In genomic region chr5:96890367-96890766, GRCm38 (mm10) we compare ENCODE assay signal across 16 mouse cellular contexts.
DNase-seq lines count a peak whose midpoint lies in the region; ATAC-seq and TF ChIP-seq lines count a peak whose summit lies in the region.
"Had no signal": no experiment of that assay in that cellular context is flagged by ENCODE, and none has a peak within 500 bp of the region (broad histone marks: within the 10 kb centered on the region; RNA-seq: fewer than 3 reads in every experiment).

No protein-coding gene starts in this region.

- ATAC-seq in hindbrain, embryonic 13.5 days (ENCODE audit: low FRiP score), result peak; percentile 61; the same call in 1 of the 2 replicates
- no peak for ATAC-seq in hindbrain, embryonic 11.5 days (ENCODE audit: low FRiP score)
- ATAC-seq in hindbrain, embryonic 16.5 days, result peak; percentile 98
- ATAC-seq: CD4-positive, CD25-positive, alpha-beta regulatory T cell, adult 4 months had no signal

- TF ChIP-seq POLR2A in brain, embryonic 14.5 days (IDR thresholded peaks at IDR 0.05; ENCODE audit: borderline replicate concordance, extremely low read depth, insufficient read depth, insufficient read length, poor library complexity, severe bottlenecking), result no peak

- no peaks in the 10 kb centered on the region for H3K9me3 ChIP-seq in hindbrain, embryonic 13.5 days
- no peaks in the 10 kb centered on the region for H3K9me3 ChIP-seq in hindbrain, embryonic 11.5 days (ENCODE audit: control insufficient read depth, low read length)
- no peaks in the 10 kb centered on the region for H3K9me3 ChIP-seq in hindbrain, embryonic 16.5 days (ENCODE audit: control insufficient read depth, low read length)
- H3K9me3 ChIP-seq: embryonic facial prominence, embryonic 15.5 days; heart, embryonic 10.5 days; limb, embryonic 10.5 days had no signal

- H3K9ac ChIP-seq in hindbrain, embryonic 13.5 days, result no peak overlapping the region
- H3K9ac ChIP-seq in hindbrain, embryonic 11.5 days (ENCODE audit: low read depth, low read length), result no peak overlapping the region
- H3K9ac ChIP-seq in hindbrain, embryonic 16.5 days (ENCODE audit: low read depth, low read length), result no peak overlapping the region
- H3K9ac ChIP-seq: embryonic facial prominence, embryonic 15.5 days; liver, embryonic 14.5 days had no signal

- 76% methylated on average over 5 of the region's 5 CpGs for WGBS in hindbrain, embryonic 13.5 days
- 83% methylated on average over 5 of the region's 5 CpGs for WGBS in hindbrain, embryonic 11.5 days
- 58% methylated on average over 5 of the region's 5 CpGs for WGBS in hindbrain, embryonic 16.5 days

- H3K4me2 ChIP-seq in hindbrain, embryonic 13.5 days, result no peak overlapping the region
- H3K4me2 ChIP-seq in hindbrain, embryonic 11.5 days (replicated peaks; ENCODE audit: low read depth, low read length), result no peak overlapping the region
- H3K4me2 ChIP-seq in hindbrain, embryonic 16.5 days (ENCODE audit: low read length), result no peak overlapping the region
- H3K4me2 ChIP-seq: embryonic facial prominence, embryonic 15.5 days had no signal

- no peak overlapping the region for H3K27ac ChIP-seq in hindbrain, embryonic 13.5 days
- no peak overlapping the region for H3K27ac ChIP-seq in hindbrain, embryonic 11.5 days (ENCODE audit: low read depth, low read length)
- H3K27ac ChIP-seq in hindbrain, embryonic 16.5 days (ENCODE audit: low read depth, low read length), result no peak overlapping the region
- H3K27ac ChIP-seq: embryonic facial prominence, embryonic 15.5 days; heart, embryonic 10.5 days; kidney, postnatal 0 days; limb, embryonic 10.5 days; liver, embryonic 14.5 days had no signal

- no peaks in the 10 kb centered on the region for H3K27me3 ChIP-seq in hindbrain, embryonic 13.5 days
- H3K27me3 ChIP-seq in hindbrain, embryonic 11.5 days (ENCODE audit: control insufficient read depth, insufficient read depth, low read length), result no peaks in the 10 kb centered on the region
- H3K27me3 ChIP-seq in hindbrain, embryonic 16.5 days (replicated peaks; ENCODE audit: control insufficient read depth, insufficient read depth, low read length), result no peaks in the 10 kb centered on the region
- H3K27me3 ChIP-seq: embryonic facial prominence, embryonic 15.5 days had no signal

- TF ChIP-seq CTCF in brain, embryonic 14.5 days (IDR thresholded peaks at IDR 0.05; ENCODE audit: borderline replicate concordance, extremely low read depth, insufficient read depth, insufficient read length), result no peak

- intact Hi-C loops in left cerebral cortex, postnatal 36 days (cut with DNase I), result no loop called here

- no peak overlapping the region for H3K4me3 ChIP-seq in hindbrain, embryonic 13.5 days
- no peak overlapping the region for H3K4me3 ChIP-seq in hindbrain, embryonic 11.5 days (ENCODE audit: low read depth, low read length)
- no peak overlapping the region for H3K4me3 ChIP-seq in hindbrain, embryonic 16.5 days (ENCODE audit: low read length)
- H3K4me3 ChIP-seq: embryonic facial prominence, embryonic 15.5 days; heart, embryonic 10.5 days; limb, embryonic 10.5 days had no signal

- H3K4me1 ChIP-seq in hindbrain, embryonic 13.5 days (replicated peaks), result no peaks in the 10 kb centered on the region
- no peaks in the 10 kb centered on the region for H3K4me1 ChIP-seq in hindbrain, embryonic 11.5 days (replicated peaks; ENCODE audit: control insufficient read depth, insufficient read depth, low read length)
- H3K4me1 ChIP-seq in hindbrain, embryonic 16.5 days (ENCODE audit: control insufficient read depth, insufficient read depth, low read depth, low read length), result no peaks in the 10 kb centered on the region
- H3K4me1 ChIP-seq: embryonic facial prominence, embryonic 15.5 days; limb, embryonic 10.5 days had no signal

- no peaks in the 10 kb centered on the region for H3K36me3 ChIP-seq in hindbrain, embryonic 13.5 days
- no peaks in the 10 kb centered on the region for H3K36me3 ChIP-seq in hindbrain, embryonic 11.5 days (ENCODE audit: control insufficient read depth, insufficient read depth, low read length)
- H3K36me3 ChIP-seq in hindbrain, embryonic 16.5 days (ENCODE audit: control insufficient read depth, insufficient read depth, low read length), result no peaks in the 10 kb centered on the region
- H3K36me3 ChIP-seq: embryonic facial prominence, embryonic 15.5 days; heart, embryonic 10.5 days; limb, embryonic 10.5 days had no signal

- no peak for DNase-seq in hindbrain, embryonic 11.5 days (ENCODE audit: low spot score)
- DNase-seq in left cerebral cortex, adult 11 months (ENCODE audit: low spot score), result peak; percentile 47
- DNase-seq in left cerebral cortex, postnatal 36 days (ENCODE audit: low spot score in 2 of 2), result no peak
- DNase-seq in brain, embryonic 14.5 days (ENCODE audit: low read depth), result peak; percentile 51
- no peak for DNase-seq in heart, adult 8-10 months (ENCODE audit: low spot score)
- DNase-seq: heart, postnatal 4 days; lung, postnatal 4 days; thymus, postnatal 36 days had no signal

Comparison
In these comparisons a context has a peak if more than half of its experiments do, and no peak if none do; other contexts are left out.
1. DNase-seq: peak in left cerebral cortex, adult 11 months (single experiment) and brain, embryonic 14.5 days (single experiment); none in hindbrain, embryonic 11.5 days (single experiment), left cerebral cortex, postnatal 36 days (0 of 2) and heart, adult 8-10 months (single experiment).